Mouse (Mus musculus): ENCODE results near the gene Gm3435.
"Not testable (repeated sequence)": the region's sequence is repeated elsewhere in the genome, so short reads cannot be mapped to it uniquely, and the experiment has no call there.

The Gm3435 gene

GRCm38 (mm10) chr17:15009706-15010413, at the start of gene Gm3435:
TSS of gene Gm3435 (plus strand) at chr17:15010176.
- not testable (repeated sequence) for DNase-seq

- peak; percentile 35 to 43 for DNase-seq
Observed at GRCm38 (mm10) chr17:14960520-14960919, 49.5 kb upstream of the Gm3435 start.

- peak; percentile 58 to 60 for DNase-seq
Observed at GRCm38 (mm10) chr17:14960951-14961556, 48.9 kb upstream of the Gm3435 start, which contains the start of gene Phf10. TSS of gene Phf10 (minus strand) at chr17:14961273.

GRCm38 (mm10) chr17:14961557-14962154, 48.3 kb upstream of the Gm3435 start:
- not testable (repeated sequence) for DNase-seq

GRCm38 (mm10) chr17:14968373-14968913, 41.5 kb upstream of the Gm3435 start:
- DNase-seq, result not testable (repeated sequence)

- DNase-seq, result not testable (repeated sequence)
Observed at GRCm38 (mm10) chr17:14977718-14978361, 32.1 kb upstream of the Gm3435 start.

GRCm38 (mm10) chr17:14978362-14979038, 31.5 kb upstream of the Gm3435 start, which contains the start of the genes 9030025P20Rik and Gm3417:
TSS of gene 9030025P20Rik (plus strand) at chr17:14978468.
TSS of gene Gm3417 (minus strand) at chr17:14978790.
- DNase-seq, result not testable (repeated sequence)

GRCm38 (mm10) chr17:14990116-14990702, 19.8 kb upstream of the Gm3435 start:
- DNase-seq, result peak; percentile 3 to 10

GRCm38 (mm10) chr17:14992522-14993138, 17.3 kb upstream of the Gm3435 start:
- not testable (repeated sequence) for DNase-seq

- DNase-seq, result not testable (repeated sequence)
Observed at GRCm38 (mm10) chr17:14993139-14993832, 16.7 kb upstream of the Gm3435 start.

GRCm38 (mm10) chr17:14994140-14994539, 15.8 kb upstream of the Gm3435 start:
- not testable (repeated sequence) for DNase-seq

GRCm38 (mm10) chr17:15000047-15000446, 9.9 kb upstream of the Gm3435 start:
- not testable (repeated sequence) for DNase-seq

- not testable (repeated sequence) for DNase-seq
Observed at GRCm38 (mm10) chr17:15009088-15009487, 888 bp upstream of the Gm3435 start.

GRCm38 (mm10) chr17:15021503-15022220, 11.7 kb downstream of the Gm3435 start:
- DNase-seq, result peak; percentile 39 to 58

- not testable (repeated sequence) for DNase-seq
Observed at GRCm38 (mm10) chr17:15023878-15024492, 14.0 kb downstream of the Gm3435 start.

- DNase-seq, result not testable (repeated sequence)
Observed at GRCm38 (mm10) chr17:15024502-15025193, 14.7 kb downstream of the Gm3435 start.

GRCm38 (mm10) chr17:15025513-15025912, 15.5 kb downstream of the Gm3435 start:
- not testable (repeated sequence) for DNase-seq

GRCm38 (mm10) chr17:15031414-15031813, 21.4 kb downstream of the Gm3435 start:
- not testable (repeated sequence) for DNase-seq

- not testable (repeated sequence) for DNase-seq
Observed at GRCm38 (mm10) chr17:15040455-15040854, 30.5 kb downstream of the Gm3435 start.

All from lung, postnatal 4 days (tissue).